Mouse (Mus musculus) layer of hippocampus, postnatal 10 days (tissue): ENCODE data around the gene Oxnad1. TPM values are rescaled to one million over a fixed set of nuclear protein-coding genes. Genes with fewer than 3 reads are reported as not detected.
"Not testable (repeated sequence)": the region's sequence is repeated elsewhere in the genome, so short reads cannot be mapped to it uniquely, and the experiment has no call there.

Source experiments
- DNase-seq, 2 experiments: peaks; one replicate each; pipeline ENCODE4 v3.0.0; 2021; ENCODE audit warnings: low spot score in 2 of 2
- total RNA-seq, 2 experiments: library from RNA; stranded (reverse); gene quantifications; 2 replicates each; pipeline ENCODE4 v1.2.3; 2021

Gene Oxnad1
- total RNA-seq, 2 experiments from 2014 or later: 19.0 to 20.3 TPM

DNA sequence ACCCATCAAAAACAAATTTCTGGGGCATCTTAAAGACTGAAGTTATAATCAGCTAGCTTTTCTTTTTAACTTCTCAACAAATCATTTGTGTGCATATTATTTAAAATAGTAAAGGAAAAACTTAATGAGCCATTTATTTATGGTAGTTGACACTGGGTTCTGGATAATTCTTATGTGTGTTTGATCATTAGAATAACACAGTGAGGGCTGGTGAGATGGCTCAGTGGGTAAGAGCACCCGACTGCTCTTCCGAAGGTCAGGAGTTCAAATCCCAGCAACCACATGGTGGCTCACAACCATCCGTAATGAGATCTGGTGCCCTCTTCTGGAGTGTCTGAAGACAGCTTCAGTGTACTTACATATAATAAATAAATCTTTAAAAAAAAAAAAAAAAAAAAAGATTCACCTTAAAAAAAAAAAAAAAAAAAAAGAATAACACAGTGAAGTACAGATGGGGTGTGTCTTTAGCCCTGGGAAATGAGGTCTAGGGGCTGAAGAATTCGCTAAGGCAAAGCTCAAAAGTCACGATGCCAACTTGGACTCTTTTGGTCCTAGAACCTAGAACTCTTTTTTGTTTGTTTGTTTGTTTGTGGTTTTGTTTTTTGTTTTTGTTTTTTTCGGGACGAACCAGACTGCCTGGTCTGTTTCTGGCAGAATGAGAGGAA lies 2.5 kb downstream of the Oxnad1 start:
- DNase-seq: not testable (repeated sequence)

DNA sequence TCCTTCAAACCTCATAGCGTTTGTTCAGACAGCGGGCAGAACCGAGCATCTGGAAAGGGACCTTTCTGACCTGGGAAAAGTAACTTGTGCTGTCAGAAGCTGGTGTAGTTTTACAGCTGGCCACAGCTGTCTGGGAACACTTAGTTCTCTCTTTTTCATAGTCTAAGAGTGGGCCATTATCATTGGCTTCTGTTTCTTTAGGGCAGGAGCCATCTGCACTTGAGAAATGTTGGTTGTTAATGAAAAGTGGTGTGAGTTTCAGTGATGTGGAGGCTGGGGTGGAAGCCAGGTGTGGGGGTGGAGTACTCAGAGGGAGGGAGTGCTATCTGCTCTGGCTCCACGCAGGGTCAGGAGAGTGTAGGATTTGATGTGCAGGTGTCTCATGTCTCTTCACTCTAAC lies 6.0 kb downstream of the Oxnad1 start:
- no peak for DNase-seq

DNA sequence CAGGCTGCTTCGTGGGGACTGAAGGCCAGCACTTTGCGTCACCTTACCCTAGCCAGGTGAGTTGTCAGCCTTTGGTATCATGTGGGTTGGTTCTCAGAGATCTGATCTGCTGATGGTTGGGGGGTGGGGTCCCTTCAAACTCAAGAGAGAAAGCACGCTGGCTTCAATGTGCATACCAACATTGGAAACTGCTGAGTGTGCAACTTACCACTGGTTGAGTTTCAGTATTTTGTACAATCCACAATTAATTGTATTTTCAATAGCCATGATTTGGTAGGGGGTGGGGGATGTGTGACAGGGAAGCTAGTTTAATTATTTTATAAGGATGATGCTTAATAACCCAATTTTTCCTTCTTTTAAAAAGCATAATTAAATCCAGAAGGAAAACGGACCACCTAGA lies 6.5 kb downstream of the Oxnad1 start:
- no peak for DNase-seq

DNA sequence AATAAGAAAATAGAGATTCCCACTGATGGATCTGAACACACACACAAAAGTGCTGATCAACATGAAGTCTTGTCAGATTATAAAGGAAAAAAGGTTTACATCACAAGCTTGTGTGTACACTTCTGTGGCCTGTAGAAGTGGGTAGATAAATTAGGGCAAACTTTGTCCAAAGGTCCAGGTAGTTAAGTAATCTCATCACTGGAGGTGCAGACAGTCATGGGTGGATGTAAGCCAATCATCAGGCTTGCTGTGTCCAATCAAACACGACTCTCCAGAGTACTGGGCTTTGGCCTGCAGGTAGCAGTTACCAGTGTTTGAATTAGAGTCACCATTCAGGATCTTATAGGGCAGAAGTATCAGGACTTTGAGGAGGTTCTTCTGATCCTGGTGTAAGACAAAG lies 7.8 kb downstream of the Oxnad1 start:
- no peak for DNase-seq

DNA sequence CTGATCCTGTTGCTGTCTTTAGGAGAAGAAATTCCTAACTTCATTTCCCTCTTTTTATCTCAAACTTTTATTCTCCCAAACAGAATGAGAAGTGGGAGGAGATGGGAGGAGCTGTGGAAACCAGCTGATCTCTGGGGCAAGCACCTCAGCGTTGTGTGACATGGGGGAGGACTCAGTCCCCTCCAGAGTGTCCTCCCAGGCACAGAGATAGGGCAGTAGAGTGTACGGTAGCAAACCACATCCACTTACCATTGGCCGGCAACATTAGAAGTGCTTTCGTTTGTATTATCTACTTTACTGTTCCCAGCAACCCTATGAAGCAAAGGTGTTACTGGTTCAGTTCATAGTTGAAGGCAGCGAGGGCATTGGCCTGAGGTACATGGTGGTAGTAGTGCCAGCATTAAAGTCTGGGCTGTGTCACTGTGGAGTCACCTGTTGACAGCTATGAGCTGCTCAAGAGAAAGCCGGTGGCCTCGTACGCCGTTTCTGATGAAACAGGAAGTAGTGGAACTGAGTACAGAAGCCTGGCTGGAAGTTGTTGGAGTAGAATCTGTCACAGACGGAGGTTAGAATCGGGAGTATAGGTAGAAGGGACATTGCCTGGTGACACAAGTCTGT lies 8.4 kb downstream of the Oxnad1 start:
- no peak for DNase-seq

DNA sequence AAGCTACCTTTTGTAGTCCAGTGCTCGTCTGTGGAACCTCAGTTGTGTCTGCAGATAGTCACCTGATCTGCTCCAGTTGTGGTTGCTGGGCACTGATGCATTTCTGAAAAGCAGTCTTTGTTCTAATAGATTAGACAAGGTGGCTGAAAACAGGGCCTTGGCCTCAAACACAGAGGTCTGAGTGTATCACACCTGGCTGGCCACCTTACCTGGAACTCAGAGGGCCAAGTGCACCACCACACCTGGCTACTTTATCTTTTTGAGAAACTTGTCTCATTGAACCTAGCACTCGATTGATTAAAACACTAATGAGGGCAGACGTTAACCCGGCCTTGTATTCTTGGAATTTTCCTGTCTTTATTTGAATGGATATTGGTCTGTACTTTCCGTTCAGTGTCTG lies 10.5 kb downstream of the Oxnad1 start:
- no peak for DNase-seq

DNA sequence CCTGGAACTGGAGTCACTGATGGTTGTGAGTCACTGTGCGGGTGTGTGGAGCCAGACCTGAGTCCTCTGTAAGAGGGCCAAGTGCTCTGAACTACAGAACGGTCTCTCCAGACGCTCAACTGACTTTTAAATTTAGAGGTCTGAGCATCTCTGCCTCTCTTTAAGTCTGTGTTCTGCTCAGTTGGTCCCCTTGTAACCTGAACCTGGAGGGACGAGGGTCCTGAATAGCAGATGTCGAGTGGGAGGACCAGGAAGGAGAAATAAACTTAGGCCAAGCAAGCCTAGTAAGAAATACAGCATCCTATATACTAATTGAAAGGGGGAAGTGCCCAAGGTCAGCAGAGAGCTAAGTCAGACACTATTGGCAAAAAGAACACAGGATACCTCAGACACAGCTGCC lies 11.6 kb downstream of the Oxnad1 start:
- DNase-seq: no peak

DNA sequence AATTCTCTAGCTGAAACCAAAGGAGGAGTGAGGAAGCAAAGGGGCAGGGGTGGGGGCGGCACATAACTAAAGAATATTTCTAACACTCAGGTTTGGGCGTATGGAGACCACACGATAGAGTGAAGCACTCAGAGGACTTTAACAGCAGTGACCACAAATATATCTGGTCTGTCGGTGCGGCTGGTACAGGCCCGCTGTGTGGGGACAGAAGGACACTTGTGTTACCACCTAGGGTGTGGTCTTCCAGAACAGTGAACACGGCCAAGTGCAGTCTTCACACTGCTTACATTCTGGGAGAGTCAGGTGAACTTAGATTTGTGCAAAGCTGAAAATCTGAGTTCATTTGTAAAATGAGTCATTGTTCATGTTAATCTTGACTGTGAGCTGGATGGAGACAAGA lies 12.5 kb downstream of the Oxnad1 start:
- DNase-seq: no peak

DNA sequence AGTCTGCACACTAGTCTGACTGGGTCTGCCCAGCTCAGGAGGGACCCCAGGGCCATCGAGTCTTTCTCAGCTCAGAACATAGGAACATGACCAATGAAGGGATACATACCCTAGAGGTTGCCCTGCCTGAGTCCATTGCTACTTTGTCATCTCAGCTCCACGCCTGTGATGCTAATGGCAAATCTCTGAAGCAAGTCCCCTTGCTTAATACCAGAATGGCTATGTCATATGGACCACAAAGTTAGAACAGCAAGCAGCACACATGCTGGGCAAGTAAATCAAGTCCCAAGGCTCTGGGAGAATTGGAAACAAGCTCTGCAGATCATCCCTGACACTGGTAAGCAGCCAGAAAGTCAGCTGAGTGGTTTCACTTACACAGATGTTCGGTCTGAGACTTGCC lies 13.8 kb downstream of the Oxnad1 start:
- no peak for DNase-seq

DNA sequence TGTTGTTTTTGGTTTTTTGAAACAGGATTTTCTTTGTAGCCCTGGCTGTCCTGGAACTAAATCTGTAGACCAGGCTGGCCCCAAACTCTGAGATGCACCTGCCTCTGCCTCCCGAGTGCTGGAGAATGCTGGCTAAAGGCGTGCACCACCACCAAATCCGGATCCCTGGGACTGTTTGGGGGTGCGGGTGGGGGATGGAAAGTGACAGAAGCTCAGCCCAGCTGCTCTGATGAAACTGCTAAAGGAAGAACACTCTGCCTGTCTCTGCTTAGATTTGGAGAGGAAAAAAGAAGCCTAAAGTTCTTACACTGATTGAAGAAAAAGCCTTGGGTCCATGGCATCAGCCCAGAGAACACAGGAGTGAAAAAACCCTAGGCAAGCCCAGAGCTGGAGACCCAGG lies 18.4 kb downstream of the Oxnad1 start:
- DNase-seq: no peak

DNA sequence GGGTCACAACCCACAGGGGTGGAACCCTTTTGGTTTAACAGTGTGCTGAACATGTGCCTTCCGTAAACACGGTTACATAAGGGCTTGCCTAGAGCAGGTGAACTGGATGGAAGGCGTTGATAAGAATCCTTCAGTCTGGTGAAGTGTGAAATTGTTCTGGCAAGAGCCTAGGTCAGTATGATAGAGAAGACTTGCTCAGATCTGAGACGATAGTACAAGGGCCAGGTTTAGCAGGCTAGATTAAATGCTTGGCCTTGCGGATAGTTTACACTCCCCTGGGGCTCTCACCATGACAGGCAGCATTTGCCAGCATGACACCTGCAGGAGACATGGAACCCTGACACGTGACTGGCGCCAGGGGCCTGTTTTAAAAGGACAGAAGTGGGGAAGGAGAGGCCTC lies 20.5 kb downstream of the Oxnad1 start:
- no peak for DNase-seq

DNA sequence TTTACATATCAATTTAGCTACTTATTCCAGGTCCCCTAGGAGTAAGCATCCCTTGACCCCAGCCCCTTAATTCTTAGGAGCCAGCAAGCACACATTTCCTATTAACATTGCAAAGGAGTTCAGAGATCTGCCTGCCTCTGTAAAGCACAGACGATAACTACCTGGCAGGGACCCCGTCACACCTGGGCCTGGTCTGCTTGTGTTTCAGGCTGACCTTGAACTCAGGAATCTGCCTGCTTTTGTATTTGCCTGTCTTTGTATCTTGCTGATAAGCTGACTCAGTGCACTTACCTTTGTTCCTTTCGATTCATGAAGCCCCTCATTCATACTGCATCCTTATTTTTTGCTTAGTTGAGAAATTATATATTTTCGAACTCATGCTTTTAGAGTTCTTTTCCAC lies 21.7 kb downstream of the Oxnad1 start:
- DNase-seq: no peak

DNA sequence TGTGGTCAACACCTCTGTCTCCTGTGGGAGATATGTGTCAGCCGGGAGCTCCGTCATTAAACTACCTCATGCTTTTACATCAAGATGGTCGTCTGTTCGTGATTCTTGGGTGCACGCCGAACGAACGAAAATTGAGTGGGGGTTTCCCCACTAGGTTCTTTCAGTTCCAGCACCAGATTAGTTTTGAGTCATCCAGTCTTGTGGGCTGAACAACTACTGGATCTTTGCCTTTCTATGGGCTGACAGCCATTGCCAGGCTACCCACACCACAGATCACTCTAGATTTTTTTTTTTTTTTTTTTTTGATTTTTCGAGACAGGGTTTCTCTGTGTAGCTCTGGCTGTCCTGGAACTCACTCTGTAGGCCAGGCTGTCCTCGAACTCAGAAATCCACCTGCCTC lies 26.9 kb downstream of the Oxnad1 start:
- not testable (repeated sequence) for DNase-seq

DNA sequence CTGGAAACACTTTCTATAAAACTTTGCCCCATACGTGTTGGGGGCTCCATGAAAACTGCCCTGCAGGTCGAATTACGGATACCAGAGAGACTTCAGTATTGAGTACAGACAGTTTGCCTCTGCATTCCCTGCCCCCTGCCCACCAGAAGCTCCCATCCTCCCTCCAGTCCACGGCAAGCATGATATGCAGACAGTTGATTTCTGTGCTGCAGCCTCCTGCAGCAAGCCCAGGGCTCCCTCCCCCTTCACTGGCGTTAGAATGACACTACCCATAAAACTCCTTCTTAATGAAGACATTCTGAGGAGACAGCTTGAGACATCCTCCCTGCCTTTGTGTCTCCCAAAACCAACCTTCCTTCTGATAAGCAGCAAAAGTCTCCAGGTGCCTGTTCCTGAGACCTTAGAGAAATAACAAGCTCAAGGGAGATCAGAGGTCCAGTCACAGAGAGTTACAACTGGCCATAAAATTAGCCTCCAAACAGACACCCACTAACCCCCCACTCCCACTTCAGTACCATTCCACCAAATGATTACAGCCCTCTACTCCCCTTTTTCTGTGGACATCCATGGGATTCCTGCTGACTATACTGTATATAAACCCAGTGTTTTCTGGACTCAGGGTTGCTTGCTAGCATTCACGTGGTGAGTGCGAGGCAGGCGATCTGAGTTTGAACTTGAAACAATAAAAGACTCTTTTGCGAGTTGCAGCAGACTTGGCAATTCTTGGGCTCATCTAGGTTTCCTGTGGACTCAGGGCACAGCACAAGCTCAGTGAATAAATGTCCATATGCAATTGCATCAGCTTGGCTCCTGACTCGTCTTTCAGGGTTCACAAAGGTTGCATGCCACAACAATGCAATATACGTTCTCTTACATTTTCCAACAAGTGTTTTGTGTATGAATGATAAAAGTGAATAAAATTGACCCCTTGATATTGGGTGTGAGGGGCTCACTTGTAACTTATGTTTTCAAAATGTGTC lies 36.1 kb downstream of the Oxnad1 start:
- DNase-seq: no peak

DNA sequence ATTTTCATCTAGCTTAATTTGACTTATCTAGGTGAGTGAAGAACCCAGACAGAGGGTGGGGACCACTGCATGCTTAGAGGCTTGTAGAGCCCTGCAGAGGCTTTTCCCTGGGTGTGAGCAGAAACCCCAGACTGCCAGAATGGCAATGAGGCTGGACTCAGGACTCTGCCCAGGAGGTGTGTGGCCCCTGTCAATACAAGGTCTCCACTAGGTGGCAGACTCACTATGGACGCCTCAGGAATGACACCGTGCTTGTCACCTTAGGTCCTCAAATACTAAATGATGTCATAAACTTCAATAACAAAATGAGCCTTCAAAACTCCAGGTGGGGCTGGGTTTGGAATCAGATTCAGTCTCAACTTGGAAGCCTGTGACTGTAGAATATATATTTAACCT lies 36.7 kb downstream of the Oxnad1 start:
- DNase-seq: no peak

DNA sequence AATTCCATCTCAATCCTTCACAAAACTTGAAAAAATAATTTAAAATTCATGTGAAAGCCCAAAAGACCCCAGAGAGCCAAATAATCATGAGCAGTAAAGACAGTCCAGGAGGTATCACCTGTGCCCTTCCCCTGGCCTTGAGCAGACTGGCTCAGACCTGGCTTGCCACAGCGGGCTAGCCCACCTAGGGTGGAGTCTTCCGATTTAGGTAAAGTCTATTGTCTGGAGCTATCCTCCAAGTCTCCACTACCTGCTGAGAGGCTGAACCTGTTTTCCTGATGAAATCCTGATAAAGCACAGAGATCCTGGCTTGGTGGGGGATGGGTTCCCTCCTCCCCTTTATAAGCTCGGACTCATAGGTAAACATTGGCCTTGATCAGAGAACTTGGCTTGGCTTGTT lies 39.1 kb downstream of the Oxnad1 start:
- no peak for DNase-seq

DNA sequence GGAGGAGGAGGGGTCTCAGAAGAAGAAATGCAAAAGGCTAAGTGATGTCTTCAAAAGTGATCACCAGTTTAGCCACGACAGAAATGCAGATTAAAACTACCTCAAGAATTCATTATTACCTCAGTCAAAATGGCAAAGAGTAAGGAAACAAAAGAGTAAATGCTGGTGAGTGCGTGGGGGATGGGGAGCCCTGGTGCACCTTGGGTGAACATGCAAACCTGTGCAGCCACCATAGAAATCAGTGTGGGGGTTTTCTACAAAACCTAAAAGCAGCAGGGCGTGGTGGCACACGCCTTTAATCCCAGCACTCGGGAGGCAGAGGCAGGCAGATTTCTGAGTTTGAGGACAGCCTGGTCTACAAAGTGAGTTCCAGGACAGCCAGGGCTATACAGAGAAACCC lies 40.1 kb downstream of the Oxnad1 start:
- DNase-seq: not testable (repeated sequence)

DNA sequence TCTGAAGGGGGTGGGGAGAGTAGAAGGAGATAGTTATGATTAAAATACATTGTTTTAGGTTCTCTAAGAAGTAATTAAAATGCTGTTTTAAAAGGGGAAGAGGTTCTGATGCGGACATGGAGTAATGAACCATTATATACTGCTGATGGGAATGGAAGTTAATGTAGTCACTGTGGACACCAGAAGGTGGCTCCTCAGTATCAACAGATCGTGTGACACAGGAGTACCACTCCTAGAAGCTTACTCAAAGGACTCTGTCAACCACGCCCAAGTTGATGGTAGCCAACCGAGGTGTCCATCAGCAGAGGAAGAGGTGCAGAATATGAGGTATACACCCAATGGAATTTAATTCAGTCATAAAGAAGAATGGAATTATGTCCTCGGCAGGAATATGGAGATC lies 43.2 kb downstream of the Oxnad1 start:
- DNase-seq: no peak

DNA sequence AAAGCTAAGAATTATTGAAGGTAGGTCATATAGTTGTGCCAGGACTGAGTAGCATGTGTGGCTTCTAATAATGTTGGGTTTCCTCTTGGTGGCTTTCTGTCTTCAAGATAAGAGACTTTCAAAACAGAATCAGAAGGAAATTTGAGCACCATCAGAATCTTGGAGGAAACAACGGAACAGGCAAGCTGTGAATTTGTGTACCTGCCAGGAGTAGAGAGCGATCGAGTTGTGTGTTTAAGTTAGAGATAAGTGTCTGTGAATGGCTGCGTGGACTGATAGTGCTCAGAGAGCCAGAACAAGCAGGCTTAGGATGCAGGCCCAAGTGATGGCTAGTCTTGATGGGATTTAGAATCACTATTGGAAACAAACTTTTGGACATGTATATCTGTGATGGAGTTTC lies 46.7 kb downstream of the Oxnad1 start:
- DNase-seq: no peak

DNA sequence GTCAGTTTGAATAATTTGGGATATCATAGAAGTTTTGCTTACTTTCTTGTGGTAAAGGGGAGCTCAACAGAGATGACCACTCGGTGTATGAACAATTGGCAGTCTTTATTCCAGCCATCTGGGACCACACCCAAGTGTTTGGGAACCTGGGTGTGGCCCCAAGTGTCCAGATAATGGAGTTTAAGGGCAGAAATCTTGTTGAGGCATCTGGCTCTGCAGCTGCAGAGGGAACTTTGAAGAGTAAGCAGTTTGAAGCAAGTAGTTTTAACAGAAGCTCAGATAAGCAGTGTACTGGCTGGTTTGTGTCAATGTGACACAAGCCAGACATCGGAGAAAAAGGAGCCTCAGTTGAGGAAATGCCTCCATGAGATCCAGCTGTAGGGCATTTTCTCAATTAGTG lies 49.1 kb downstream of the Oxnad1 start:
- no peak for DNase-seq

DNA sequence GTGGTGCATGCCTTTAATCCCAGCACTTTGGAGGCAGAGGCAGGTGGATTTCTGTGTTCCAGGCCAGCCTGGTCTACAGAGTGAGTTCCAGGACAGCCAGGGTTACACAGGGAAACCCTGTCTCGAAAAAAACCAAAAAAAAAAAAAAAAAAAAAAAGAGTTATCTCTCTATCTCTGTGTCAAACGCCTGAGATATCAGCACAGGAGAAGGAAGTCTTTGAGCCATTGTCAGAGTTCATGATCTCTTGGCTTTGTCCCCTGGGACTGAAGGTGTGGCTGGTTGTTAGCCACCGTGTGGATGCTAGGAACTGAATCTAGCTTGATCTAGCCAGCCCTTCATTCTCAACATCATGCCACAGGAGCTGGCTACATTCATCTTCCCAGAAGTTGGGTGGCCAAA lies 51.3 kb downstream of the Oxnad1 start:
- not testable (repeated sequence) for DNase-seq

DNA sequence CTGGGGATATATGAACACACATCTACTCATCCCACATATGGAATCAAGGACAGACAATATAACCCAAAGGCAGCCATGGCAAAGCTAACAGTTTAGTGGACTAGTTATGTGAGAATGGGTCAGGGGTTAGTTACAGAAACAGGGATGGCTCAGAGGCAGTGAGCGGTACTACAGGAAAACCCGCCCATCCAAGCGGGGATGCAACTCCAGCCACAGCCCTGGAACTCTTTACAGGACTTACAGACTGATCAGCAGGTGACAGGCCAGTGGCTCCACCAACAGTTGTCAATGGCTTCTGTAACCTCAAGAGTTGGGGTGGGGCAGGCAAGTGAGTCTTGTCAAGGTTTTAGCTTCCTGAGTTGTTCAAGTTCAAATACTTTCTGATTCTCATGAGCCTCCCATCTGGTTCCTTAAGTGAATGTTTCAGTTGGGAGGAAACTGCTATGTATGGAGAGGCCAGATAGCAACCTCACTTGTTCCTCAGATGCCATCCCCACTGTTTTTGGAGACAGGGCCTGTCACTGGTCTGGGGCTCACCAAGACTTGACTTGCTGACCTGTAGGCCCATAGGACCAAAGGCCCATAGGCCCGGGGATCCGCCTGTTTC lies 55.3 kb downstream of the Oxnad1 start:
- no peak for DNase-seq
